Mouse (Mus musculus) stomach, postnatal 0 days (tissue): ENCODE results near the gene Lypd6b. TPM values are rescaled to one million over a fixed set of nuclear protein-coding genes. Genes with fewer than 3 reads are reported as not detected.

Experiments used
- ATAC-seq: fragments of 200-750 bp; cut with Nextera tagmentation; 2 replicates; pipeline ENCODE4 v1.8.0; 2017; ENCODE audit not compliant: low FRiP score, low TSS enrichment
- DNase-seq: peaks from one replicate; pipeline ENCODE4 v3.0.0-alpha.2; 2016; ENCODE audit warnings: low spot score
- H3K27ac ChIP-seq: fragments of 300-500 bp; sonication (generic); replicated peaks from 2 replicates; pipeline ENCODE4 v1.5.1; 2014; ENCODE audit warnings: mild to moderate bottlenecking, control low read depth
- H3K27me3 ChIP-seq: fragments of 300-500 bp; sonication (generic); 2 replicates; pipeline ENCODE4 v1.6.1; 2014; ENCODE audit warnings: low read length; ENCODE audit not compliant: control insufficient read depth, insufficient read depth
- H3K36me3 ChIP-seq: fragments of 300-500 bp; sonication (generic); 2 replicates; pipeline ENCODE4 v1.6.1; 2014; ENCODE audit warnings: low read length, mixed read lengths; ENCODE audit not compliant: control insufficient read depth, insufficient read depth
- H3K4me1 ChIP-seq: fragments of 300-500 bp; sonication (generic); replicated peaks from 2 replicates; pipeline ENCODE4 v1.6.1; 2014; ENCODE audit warnings: antibody characterized with exemption; ENCODE audit not compliant: control insufficient read depth, insufficient read depth
- H3K4me2 ChIP-seq: fragments of 300-500 bp; sonication (generic); replicated peaks from 2 replicates; pipeline ENCODE4 v1.6.1; 2014; ENCODE audit warnings: low read depth, mild to moderate bottlenecking, control low read depth, moderate library complexity
- H3K4me3 ChIP-seq: fragments of 300-500 bp; sonication (generic); 2 replicates; pipeline ENCODE4 v1.5.1; 2014; ENCODE audit warnings: low read depth, low read length, control low read depth
- H3K9ac ChIP-seq: fragments of 300-500 bp; sonication (generic); 2 replicates; pipeline ENCODE4 v1.6.1; 2014; ENCODE audit warnings: mild to moderate bottlenecking, low read length, control low read depth, mixed read lengths
- H3K9me3 ChIP-seq: fragments of 300-500 bp; sonication (generic); 2 replicates; pipeline ENCODE4 v1.6.1; 2016; ENCODE audit warnings: low read length; ENCODE audit not compliant: control insufficient read depth
- CTCF ChIP-seq: IDR thresholded peaks from 2 replicates; pipeline ENCODE4 v1.5.1; 2016; ENCODE audit warnings: antibody characterized with exemption, low read depth, mild to moderate bottlenecking, moderate library complexity
- EP300 ChIP-seq: optimal IDR thresholded peaks from 2 replicates; pipeline ENCODE3; 2016; ENCODE audit warnings: antibody characterized with exemption
- WGBS: fragments of 180-500 bp; shearing (Covaris S2); extraction: QIAGEN DNeasy Blood & Tissue Kit; methylation state at CpG from one replicate; pipeline ENCODE4 v1.1.7; 2014; 5-methylcytosine and 5-hydroxymethylcytosine counted together
- polyA plus RNA-seq: library from polyadenylated mRNA; unstranded; fragments of >200 nt; fragmentation: Nextera tagmentation; extraction: Ambion mirVana; gene quantifications from 2 replicates; pipeline ENCODE4 v1.2.1, GENCODE M21; 2015

The Lypd6b gene
- polyA plus RNA-seq, 1 experiment from 2014 or later = 31.8 TPM

- WGBS = 46% methylated on average over 3 of the region's 3 CpGs
- peak; percentile 67; the same call in 1 of the 2 replicates for ATAC-seq
These were observed 197.3 kb downstream of the Lypd6b start for GRCm38 (mm10) chr2:49984780-49985179.

GRCm38 (mm10) chr2:49995841-49996240 lies 208.4 kb downstream of the Lypd6b start:
- Histone ChIP-seq H3K36me3 (no peaks in the 10 kb centered on the region), H3K9ac (no peak overlapping the region), H3K27me3 (no peaks in the 10 kb centered on the region), H3K27ac (no peak overlapping the region), H3K4me1 (no peaks in the 10 kb centered on the region), H3K4me3 (no peak overlapping the region), H3K4me2 (no peak overlapping the region), H3K9me3 (no peaks in the 10 kb centered on the region)
- DNase-seq (no peak), ATAC-seq (no peak)
- 48% methylated on average over 4 of the region's 4 CpGs for WGBS
- TF ChIP-seq CTCF = no peak
- no peak for TF ChIP-seq EP300

More at GRCm38 (mm10) chr2:49984780-49985179, 197.3 kb downstream of the Lypd6b start:
- H3K4me1 ChIP-seq = no peaks in the 10 kb centered on the region
- no peak for DNase-seq
- H3K4me2 ChIP-seq = no peak overlapping the region
- no peaks in the 10 kb centered on the region for H3K9me3 ChIP-seq
- no peak overlapping the region for H3K4me3 ChIP-seq
- TF ChIP-seq EP300 (no peak), CTCF (no peak)
- no peak overlapping the region for H3K27ac ChIP-seq
- H3K36me3 ChIP-seq = no peaks in the 10 kb centered on the region
- no peak overlapping the region for H3K9ac ChIP-seq
- H3K27me3 ChIP-seq = no peaks in the 10 kb centered on the region

GRCm38 (mm10) chr2:49997216-49997615 lies 209.7 kb downstream of the Lypd6b start:
- Histone ChIP-seq H3K4me1 (no peaks in the 10 kb centered on the region), H3K36me3 (no peaks in the 10 kb centered on the region), H3K27ac (no peak overlapping the region), H3K9me3 (no peaks in the 10 kb centered on the region), H3K4me3 (no peak overlapping the region), H3K4me2 (no peak overlapping the region), H3K27me3 (no peaks in the 10 kb centered on the region), H3K9ac (no peak overlapping the region)
- 79% methylated on average over 1 of the region's 1 CpGs for WGBS
- ATAC-seq (no peak), DNase-seq (no peak)
- TF ChIP-seq CTCF (no peak), EP300 (no peak)

Other genes starting within 250 kb of the Lypd6b start
- 2.8 TPM in 2 replicates for gene Kif5c, start 168.4 kb upstream of the Lypd6b start, polyA plus RNA-seq